Mouse (Mus musculus) gastrocnemius, postnatal 36 days (tissue): ENCODE measurements around the gene Pram1. TPM values are rescaled to one million over a fixed set of nuclear protein-coding genes. Genes with fewer than 3 reads are reported as not detected.

Source experiments
- DNase-seq, 2 experiments: peaks; one replicate each; pipeline ENCODE4 v3.0.0; 2022
- intact Hi-C: fragments of 180-260 bp; cut with DNase I; formaldehyde crosslinking; loops from one replicate; pipeline ENCODE4 v1.15.1; 2025
- total RNA-seq, 2 experiments: library from RNA; stranded (reverse); gene quantifications; 2 replicates each; pipeline ENCODE4 v1.2.3; 2021

Gene Pram1
- total RNA-seq, 2 experiments from 2014 or later = not detected

DNA sequence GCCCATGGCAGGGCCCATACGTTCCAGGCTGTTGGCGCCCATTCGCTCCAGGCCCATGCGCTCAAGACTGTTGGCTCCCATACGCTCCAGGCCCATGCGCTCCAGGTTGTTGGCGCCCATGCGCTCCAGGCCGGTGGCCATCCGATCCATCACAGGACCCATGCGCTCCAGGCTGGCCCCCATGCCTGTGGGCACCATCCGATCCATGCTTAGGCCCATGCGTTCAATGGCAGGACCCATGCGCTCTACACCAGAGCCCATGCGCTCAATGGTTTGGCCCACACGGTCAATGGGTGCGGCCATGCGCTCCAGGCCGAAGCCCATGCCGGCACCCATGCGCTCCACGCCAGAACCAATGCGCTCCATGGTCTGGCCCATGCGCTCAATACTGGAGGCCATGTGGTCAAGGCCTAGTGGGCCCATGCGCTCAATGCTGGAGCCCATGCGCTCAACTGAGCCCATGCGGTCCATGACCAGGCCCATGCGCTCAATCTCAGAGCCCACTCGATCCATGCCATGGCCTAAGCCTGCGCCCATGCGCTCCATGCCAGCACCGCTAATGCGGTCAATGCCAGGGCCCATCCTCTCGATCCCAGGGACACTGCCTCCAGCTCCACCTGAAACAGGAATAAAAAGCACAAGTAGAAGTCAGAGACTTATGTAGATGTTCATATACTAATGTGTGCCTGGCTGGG lies 12.1 kb downstream of the Pram1 start:
- intact Hi-C loops = no loop called here
- DNase-seq = no peak

- intact Hi-C loops = no loop called here
Measured at GRCm38 (mm10) chr17:33666813-33667212, 29.0 kb downstream of the Pram1 start.

DNA sequence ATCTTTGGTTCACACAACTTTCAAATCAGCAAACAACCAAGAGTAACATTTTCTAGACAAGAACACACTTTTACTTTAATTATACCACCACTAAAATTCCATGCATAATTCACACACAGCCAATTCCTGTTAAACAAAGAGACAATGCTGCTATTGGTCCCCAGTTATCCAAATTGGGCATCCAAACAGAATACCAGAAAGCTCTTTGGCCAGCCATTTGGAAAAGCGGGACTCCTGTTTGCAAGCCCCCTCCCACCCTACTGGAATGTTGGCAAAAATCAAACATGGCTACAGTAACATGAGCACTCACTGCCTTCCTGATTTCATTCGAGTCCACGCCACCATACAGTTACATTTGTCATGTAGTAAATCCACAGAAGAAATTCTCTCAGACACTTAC lies 31.8 kb downstream of the Pram1 start:
- intact Hi-C loops = no loop called here
- no peak for DNase-seq

More at GRCm38 (mm10) chr17:33666813-33667212, 29.0 kb downstream of the Pram1 start:
- no peak for DNase-seq

- intact Hi-C loops = no loop called here
- no peak for DNase-seq
Measured at GRCm38 (mm10) chr17:33673837-33674236, 36.0 kb downstream of the Pram1 start.

DNA sequence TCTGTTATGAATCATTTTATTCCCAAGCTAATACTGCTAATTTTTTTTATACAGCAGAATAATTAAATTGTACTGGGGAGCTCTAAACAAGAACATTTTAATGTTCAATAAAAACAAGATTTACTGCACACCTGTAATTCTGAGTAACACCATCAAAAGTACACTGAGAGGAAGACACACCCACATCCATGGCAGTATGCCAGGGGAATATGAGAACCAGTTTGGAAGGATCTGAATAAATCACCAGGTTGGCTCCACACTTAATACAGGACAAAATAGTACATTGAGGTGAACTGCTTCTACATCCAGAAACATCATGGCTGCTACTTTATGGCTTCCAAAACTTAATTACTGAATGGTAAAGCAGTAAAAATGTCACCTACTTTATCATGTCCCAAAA lies 37.6 kb downstream of the Pram1 start:
- intact Hi-C loops = no loop called here
- DNase-seq = peak in 1 of 2 experiments; percentile 9

- DNase-seq = no peak
- intact Hi-C loops = no loop called here
Measured at GRCm38 (mm10) chr17:33676086-33676485, 38.2 kb downstream of the Pram1 start.

DNA sequence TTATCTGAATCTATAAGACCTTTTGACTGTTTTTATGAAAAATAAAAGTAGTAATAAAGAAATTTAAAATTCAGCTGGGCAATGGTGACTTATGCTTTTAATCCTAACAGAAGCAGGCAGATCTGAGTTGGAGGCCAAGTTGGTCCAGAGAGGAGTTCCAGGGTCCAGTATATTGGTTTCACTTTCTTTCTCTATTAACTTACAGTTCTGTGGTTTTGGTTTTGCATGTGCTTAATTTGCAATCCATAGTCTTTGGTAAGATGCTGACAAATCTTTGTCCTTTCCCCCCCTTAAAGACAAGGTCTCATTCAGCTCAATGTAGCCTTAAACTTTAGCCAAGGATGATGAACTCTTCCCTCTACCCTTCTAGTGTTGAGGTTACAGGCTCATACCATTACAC lies 40.9 kb downstream of the Pram1 start:
- DNase-seq = no peak
- intact Hi-C loops = no loop called here

DNA sequence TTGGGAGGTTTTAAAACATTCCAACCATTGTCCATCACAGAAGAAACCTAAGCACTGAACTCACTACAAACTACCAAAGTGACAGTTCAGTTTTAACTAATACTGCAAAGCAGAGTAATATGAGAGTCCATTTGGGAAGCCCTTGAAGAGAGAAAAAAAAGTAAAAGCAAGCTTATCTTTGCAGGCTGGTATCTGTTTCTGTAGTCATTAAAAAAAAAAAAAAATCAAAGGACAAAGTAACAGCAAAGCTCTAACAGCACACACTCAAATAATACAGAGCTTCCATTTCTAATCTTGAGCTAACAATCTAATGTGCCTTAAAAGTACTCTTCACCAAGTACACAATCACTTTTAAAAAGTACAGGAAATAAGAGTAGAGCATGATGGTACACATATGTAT lies 43.9 kb downstream of the Pram1 start:
- intact Hi-C loops = no loop called here
- DNase-seq = no peak

GRCm38 (mm10) chr17:33684671-33685231 lies 46.9 kb downstream of the Pram1 start:
- DNase-seq = peak; percentile 32 to 51
- intact Hi-C loops = no loop called here

DNA sequence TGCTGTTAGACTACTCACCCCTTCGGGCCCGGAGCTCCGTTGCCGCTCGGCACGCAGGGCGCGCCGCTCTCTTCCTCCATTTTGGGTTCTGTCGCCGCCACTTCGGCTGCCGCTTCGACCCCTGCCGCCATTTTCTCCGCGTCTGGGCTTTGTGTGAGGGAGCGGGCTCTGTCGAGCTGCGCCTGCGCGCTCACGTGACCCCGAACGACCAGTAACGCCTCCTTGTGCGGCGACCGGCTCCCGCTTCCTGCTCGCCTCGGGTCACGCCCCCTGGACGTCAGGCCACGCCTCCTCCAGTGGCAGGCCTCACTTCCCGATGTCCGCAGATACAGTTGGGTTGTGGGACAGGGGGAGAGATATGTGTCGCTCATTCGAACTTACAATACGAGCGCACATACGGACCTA lies 47.4 kb downstream of the Pram1 start:
- intact Hi-C loops = no loop called here

GRCm38 (mm10) chr17:33686760-33687159 lies 48.9 kb downstream of the Pram1 start, which contains the start of gene Hnrnpm:
Gene Hnrnpm, minus strand, starts transcription at chr17:33686860.
- no peak for DNase-seq
- intact Hi-C loops = no loop called here

More for the DNA sequence above, 47.4 kb downstream of the Pram1 start:
- DNase-seq = peak; percentile 95 to 99

Other genes with a start within 250 kb of the Pram1 start
- 1 to 10 TPM; 2.7 to 3.4 TPM for gene Zfp101, start 243.4 kb upstream of the Pram1 start, total RNA-seq
- not detected for gene Actl9, start 205.2 kb upstream of the Pram1 start, total RNA-seq
- gene Adamts10, start 113.9 kb upstream of the Pram1 start, total RNA-seq = 1 to 10 TPM; 8.0 to 9.4 TPM
- gene Myo1f, start 82.3 kb upstream of the Pram1 start, total RNA-seq = 1 to 10 TPM in 1 of 2 experiments, under 1 TPM in 1; 0.77 to 1.4 TPM
- 1 to 10 TPM; 6.6 to 7.8 TPM for gene Zfp414, start 9.0 kb upstream of the Pram1 start, total RNA-seq
- 10 to 100 TPM; 57.9 to 64.7 TPM for gene Hnrnpm, start 48.8 kb downstream of the Pram1 start, total RNA-seq
- 10 to 100 TPM; 83.8 to 92.6 TPM for gene March2, start 80.6 kb downstream of the Pram1 start, total RNA-seq
- gene Rab11b, start 122.5 kb downstream of the Pram1 start, total RNA-seq = 100 to 1,000 TPM; 120 to 147 TPM
- gene Angptl4, start 143.8 kb downstream of the Pram1 start, total RNA-seq = 10 to 100 TPM in 1 of 2 experiments, 1 to 10 TPM in 1; 8.0 to 11.7 TPM
- 10 to 100 TPM; 15.3 to 22.5 TPM for gene Kank3, start 172.5 kb downstream of the Pram1 start, total RNA-seq
- gene Rps28, start 186.5 kb downstream of the Pram1 start, total RNA-seq = 100 to 1,000 TPM; 503 to 584 TPM
- gene Ndufa7, start 186.5 kb downstream of the Pram1 start, total RNA-seq = 100 to 1,000 TPM; 325 to 364 TPM
- gene Cd320, start 205.0 kb downstream of the Pram1 start, total RNA-seq = 10 to 100 TPM; 13.3 to 15.2 TPM
- not detected for gene Gm7029, start 235.8 kb downstream of the Pram1 start, total RNA-seq